Mouse (Mus musculus) brain, embryonic 14.5 days (tissue): Measurements from ENCODE around the gene Gfi1b.

Experiments
- CTCF ChIP-seq: fragments of 200-500 bp; IDR thresholded peaks from 2 replicates; pipeline ENCODE4 v1.5.1; 2012; ENCODE audit warnings: inconsistent platforms, mild to moderate bottlenecking, moderate library complexity, borderline replicate concordance; ENCODE audit not compliant: insufficient read depth, insufficient read length; ENCODE audit errors: extremely low read depth
- POLR2A ChIP-seq: fragments of 200-500 bp; IDR thresholded peaks from 2 replicates; pipeline ENCODE4 v1.6.1; 2012; ENCODE audit warnings: mild to moderate bottlenecking, inconsistent platforms, borderline replicate concordance; ENCODE audit not compliant: poor library complexity, insufficient read depth, insufficient read length, severe bottlenecking; ENCODE audit errors: extremely low read depth

DNA sequence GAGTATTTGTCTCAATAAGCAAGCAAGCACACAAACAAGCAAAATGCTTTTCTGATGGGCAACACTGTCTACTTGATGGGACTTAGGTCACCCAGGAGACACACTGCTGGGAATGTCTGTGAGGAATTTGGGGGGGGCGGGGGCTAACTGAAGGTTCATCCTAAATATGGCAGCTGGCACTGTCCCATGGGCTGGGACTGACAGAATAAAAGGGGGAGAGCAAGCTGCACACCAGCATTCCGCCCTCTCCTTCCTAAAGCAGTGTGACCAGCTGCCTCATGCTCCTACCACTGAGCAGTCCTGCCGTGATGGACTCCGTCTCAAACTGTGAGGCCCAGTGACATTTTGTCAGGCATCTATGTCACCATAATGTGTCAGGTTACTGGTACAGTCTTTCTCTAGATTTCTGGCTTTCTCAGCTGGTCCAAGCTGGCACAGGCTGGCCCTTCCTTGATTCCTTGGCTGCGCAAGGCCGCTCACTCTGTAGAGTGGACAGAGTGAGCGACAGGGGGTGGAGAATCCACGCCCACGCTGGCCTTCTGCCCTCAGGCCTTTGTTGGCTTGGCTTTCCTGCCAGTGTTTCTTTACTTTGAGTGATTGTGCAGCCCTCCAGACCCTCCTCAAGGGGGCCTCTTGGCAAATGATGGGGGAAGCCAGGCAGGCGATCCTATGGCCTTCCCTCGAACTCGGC is 10.9 kb downstream of the Gfi1b start:
- TF ChIP-seq POLR2A, result no peak
- TF ChIP-seq CTCF, result no peak
